Comparison of ENCODE assay signal across 8 mouse cellular contexts in the genomic region with DNA sequence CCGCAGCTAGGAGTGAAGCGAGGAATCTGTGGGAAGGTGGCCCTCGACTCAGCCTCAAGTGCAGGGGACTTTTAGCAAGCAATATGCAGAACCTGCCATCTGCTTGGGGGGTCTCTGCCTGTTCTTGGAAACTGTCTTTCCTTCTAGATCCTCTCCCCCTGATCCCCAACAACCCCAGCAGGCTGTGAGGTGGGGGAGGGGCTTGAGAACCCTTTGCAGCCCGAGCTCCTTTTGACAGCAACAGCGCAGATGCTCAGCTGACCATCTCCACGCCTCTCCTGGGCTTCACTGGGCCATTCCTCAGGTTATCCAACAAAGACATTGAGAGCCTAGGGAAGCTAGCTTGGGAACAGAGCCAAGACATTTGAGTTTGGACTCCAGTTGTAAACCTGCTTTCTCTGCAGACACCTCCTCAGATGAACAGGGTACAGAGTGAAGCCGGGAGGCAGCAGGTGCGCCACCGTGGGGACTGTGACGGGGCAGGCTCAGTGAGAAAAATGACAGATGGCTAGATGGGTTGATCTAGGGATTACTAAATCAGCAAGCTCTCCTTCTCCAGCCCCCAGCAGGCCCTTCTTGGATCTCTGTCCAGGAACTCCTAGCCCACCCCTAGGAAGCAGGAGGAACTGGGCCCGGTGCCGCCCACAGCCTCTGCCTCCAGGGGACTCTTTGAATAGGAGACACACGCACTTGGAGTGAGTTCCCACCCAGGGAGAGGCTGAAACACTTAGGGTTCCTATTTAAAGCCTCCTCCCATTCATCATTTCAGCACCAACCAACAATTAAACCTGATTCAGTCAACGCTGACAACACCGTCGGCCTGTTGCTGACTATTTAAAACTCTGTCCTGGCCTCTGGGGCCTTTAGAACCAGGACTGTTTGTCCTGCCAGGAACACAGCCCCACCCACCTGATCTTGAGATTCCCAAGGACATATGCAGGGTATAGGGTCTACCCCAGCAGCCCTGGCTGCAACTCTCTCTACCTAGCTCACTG.
A peak's percentile ranks its signal among the peaks of the same experiment; 100 is the strongest.
DNase-seq lines count a peak whose midpoint lies in the region; ATAC-seq and TF ChIP-seq lines count a peak whose summit lies in the region.

No protein-coding gene starts in this region.

- no peaks in the 10 kb centered on the region for H3K36me3 ChIP-seq in embryonic facial prominence, embryonic 11.5 days (replicated peaks; ENCODE audit: control insufficient read depth, insufficient read depth, low read depth, low read length)
- no peaks in the 10 kb centered on the region for H3K36me3 ChIP-seq in embryonic facial prominence, embryonic 10.5 days (replicated peaks)
- no peaks in the 10 kb centered on the region for H3K36me3 ChIP-seq in E14TG2a.4 (ENCODE audit: insufficient read depth, low read length)
- no peaks in the 10 kb centered on the region for H3K36me3 ChIP-seq in forebrain, embryonic 11.5 days (ENCODE audit: control insufficient read depth, insufficient read depth, low read length)
- H3K36me3 ChIP-seq in hindbrain, embryonic 13.5 days: no peaks in the 10 kb centered on the region

- H3K9ac ChIP-seq in embryonic facial prominence, embryonic 11.5 days (replicated peaks; ENCODE audit: low read length): no peak overlapping the region
- no peak overlapping the region for H3K9ac ChIP-seq in forebrain, embryonic 11.5 days (ENCODE audit: low read length)
- peak overlapping the region; percentile 36; the same call in 1 of the 2 replicates for H3K9ac ChIP-seq in hindbrain, embryonic 13.5 days

- no peaks in the 10 kb centered on the region; the same call in none of the 2 replicates for H3K4me1 ChIP-seq in embryonic facial prominence, embryonic 11.5 days (ENCODE audit: control insufficient read depth, insufficient read depth, low read length)
- H3K4me1 ChIP-seq in embryonic facial prominence, embryonic 10.5 days: peaks cover 22% of the 10 kb centered on the region
- H3K4me1 ChIP-seq in E14TG2a.4 (replicated peaks; ENCODE audit: low read depth, low read length): peaks cover 64% of the 10 kb centered on the region
- H3K4me1 ChIP-seq in forebrain, embryonic 11.5 days (replicated peaks; ENCODE audit: control insufficient read depth, insufficient read depth, low read length): no peaks in the 10 kb centered on the region
- peaks cover 16% of the 10 kb centered on the region for H3K4me1 ChIP-seq in hindbrain, embryonic 13.5 days (replicated peaks)

- no peak overlapping the region for H3K27ac ChIP-seq in embryonic facial prominence, embryonic 11.5 days (replicated peaks; ENCODE audit: low read depth, low read length)
- no peak overlapping the region; the same call in 1 of the 2 replicates for H3K27ac ChIP-seq in embryonic facial prominence, embryonic 10.5 days (replicated peaks)
- H3K27ac ChIP-seq in forebrain, embryonic 11.5 days (ENCODE audit: low read depth, low read length): no peak overlapping the region
- H3K27ac ChIP-seq in hindbrain, embryonic 13.5 days: no peak overlapping the region

- no peaks in the 10 kb centered on the region for H3K9me3 ChIP-seq in embryonic facial prominence, embryonic 11.5 days (replicated peaks; ENCODE audit: control insufficient read depth, low read length)
- 0 out of 2 replicates have a peak, but pooled peaks cover 4% of the 10 kb centered on the region for H3K9me3 ChIP-seq in embryonic facial prominence, embryonic 10.5 days
- H3K9me3 ChIP-seq in E14TG2a.4 (ENCODE audit: low read length): peaks cover 10% of the 10 kb centered on the region
- H3K9me3 ChIP-seq in forebrain, embryonic 11.5 days (ENCODE audit: control insufficient read depth, low read length): no peaks in the 10 kb centered on the region
- no peaks in the 10 kb centered on the region for H3K9me3 ChIP-seq in hindbrain, embryonic 13.5 days

- H3K4me2 ChIP-seq in embryonic facial prominence, embryonic 11.5 days (ENCODE audit: low read depth, low read length): no peak overlapping the region
- no peak overlapping the region for H3K4me2 ChIP-seq in forebrain, embryonic 11.5 days (ENCODE audit: low read depth, low read length, severe bottlenecking)
- H3K4me2 ChIP-seq in hindbrain, embryonic 13.5 days: no peak overlapping the region

- TF ChIP-seq CTCF in E14TG2a.4 (conservative IDR thresholded peaks at IDR 0.05; ENCODE audit: low read length): no peak

- H3K4me3 ChIP-seq in embryonic facial prominence, embryonic 11.5 days (ENCODE audit: low read depth, low read length): no peak overlapping the region
- H3K4me3 ChIP-seq in embryonic facial prominence, embryonic 10.5 days: no peak overlapping the region
- H3K4me3 ChIP-seq in E14TG2a.4 (replicated peaks; ENCODE audit: low read length): peak overlapping the region; percentile 51
- H3K4me3 ChIP-seq in forebrain, embryonic 11.5 days (ENCODE audit: low read depth, low read length): no peak overlapping the region
- H3K4me3 ChIP-seq in hindbrain, embryonic 13.5 days: no peak overlapping the region

- 0 out of 2 replicates have a peak, but pooled peaks have one; percentile 30 for ATAC-seq in embryonic facial prominence, embryonic 11.5 days (replicated peaks; ENCODE audit: insufficient number of reproducible peaks, low FRiP score, low TSS enrichment, low read depth)
- ATAC-seq in forebrain, embryonic 11.5 days (replicated peaks; ENCODE audit: low FRiP score): peak; percentile 58; the same call in 1 of the 2 replicates
- ATAC-seq in hindbrain, embryonic 13.5 days (ENCODE audit: low FRiP score): no peak

- DNase-seq in embryonic facial prominence, embryonic 11.5 days (ENCODE audit: low spot score): no peak
- no peak for DNase-seq in embryonic facial prominence, embryonic 10.5 days (ENCODE audit: low spot score)
- no peak for DNase-seq in forebrain, embryonic 11.5 days (ENCODE audit: low spot score)
- DNase-seq in right cerebral cortex, postnatal 14 days: peak; percentile 22
- no peak for DNase-seq in urinary bladder, postnatal 25 days (ENCODE audit: low spot score)
- no peak for DNase-seq in c-Kit-positive CD71-positive TER-119-positive erythroid progenitor cells, embryonic 14.5 days (ENCODE audit: low spot score)

- no peaks in the 10 kb centered on the region for H3K27me3 ChIP-seq in embryonic facial prominence, embryonic 11.5 days (ENCODE audit: control insufficient read depth, insufficient read depth, low read length)
- H3K27me3 ChIP-seq in embryonic facial prominence, embryonic 10.5 days (replicated peaks; ENCODE audit: low read depth, poor library complexity, severe bottlenecking): no peaks in the 10 kb centered on the region
- peaks cover 10% of the 10 kb centered on the region; the same call in 1 of the 2 replicates for H3K27me3 ChIP-seq in E14TG2a.4 (ENCODE audit: insufficient read depth, low read length)
- H3K27me3 ChIP-seq in forebrain, embryonic 11.5 days (ENCODE audit: control insufficient read depth, insufficient read depth, low read length): no peaks in the 10 kb centered on the region
- H3K27me3 ChIP-seq in hindbrain, embryonic 13.5 days: no peaks in the 10 kb centered on the region

- 41% methylated on average over 16 of the region's 16 CpGs for WGBS in embryonic facial prominence, embryonic 11.5 days
- 45% methylated on average over 16 of the region's 16 CpGs for WGBS in embryonic facial prominence, embryonic 10.5 days
- 36% methylated on average over 16 of the region's 16 CpGs for WGBS in forebrain, embryonic 11.5 days
- WGBS in hindbrain, embryonic 13.5 days: 34% methylated on average over 16 of the region's 16 CpGs
